Mouse (Mus musculus) stomach, postnatal 0 days (tissue): ENCODE results near the gene Stk11.

ENCODE experiments used
- CTCF ChIP-seq: IDR thresholded peaks from 2 replicates; pipeline ENCODE4 v1.5.1; 2016; ENCODE audit warnings: antibody characterized with exemption, low read depth, mild to moderate bottlenecking, moderate library complexity
- EP300 ChIP-seq: optimal IDR thresholded peaks from 2 replicates; pipeline ENCODE3; 2016; ENCODE audit warnings: antibody characterized with exemption

DNA sequence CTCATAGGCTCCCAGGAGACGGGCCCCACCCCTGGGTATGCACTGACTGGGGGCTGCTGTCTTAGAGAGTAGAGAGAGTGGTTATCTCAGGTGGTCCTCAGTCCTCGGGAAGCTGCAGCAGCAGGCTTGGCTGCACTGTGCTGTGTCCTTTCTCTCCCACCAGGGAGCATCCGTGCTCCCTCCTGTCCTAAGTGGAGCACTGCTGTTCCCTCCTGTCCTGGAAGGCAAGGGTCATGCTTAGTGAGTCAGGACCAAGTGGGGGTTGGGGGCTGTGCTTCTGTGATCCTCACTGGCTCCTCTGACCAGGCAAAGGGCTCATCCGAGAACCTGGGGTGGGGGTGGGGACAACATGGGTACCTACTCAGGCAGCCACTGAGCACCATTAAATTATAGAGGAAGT lies 26.5 kb upstream of the Stk11 start:
- no peak for TF ChIP-seq EP300
- peak; percentile 47 for TF ChIP-seq CTCF
